Mouse (Mus musculus) brain, embryonic 18.5 days (tissue): ENCODE results near the gene Fam83g.

Experiments used
- DNase-seq: peaks from one replicate; pipeline ENCODE4 v3.0.0-alpha.2; 2012; ENCODE audit warnings: low read depth, low spot score

Fam83g gene

GRCm38 (mm10) chr11:61674151-61674838, 9.6 kb upstream of the Fam83g start:
- DNase-seq: no peak

- no peak for DNase-seq
Observed at GRCm38 (mm10) chr11:61674839-61675159, 9.1 kb upstream of the Fam83g start.

GRCm38 (mm10) chr11:61675332-61675731, 8.6 kb upstream of the Fam83g start:
- DNase-seq: no peak

GRCm38 (mm10) chr11:61676216-61676854, 7.6 kb upstream of the Fam83g start:
- DNase-seq: no peak

GRCm38 (mm10) chr11:61677709-61678108, 6.2 kb upstream of the Fam83g start:
- DNase-seq: no peak

GRCm38 (mm10) chr11:61679091-61679866, 4.6 kb upstream of the Fam83g start:
- DNase-seq: no peak

GRCm38 (mm10) chr11:61685119-61685725, 1.3 kb downstream of the Fam83g start:
- DNase-seq: no peak

GRCm38 (mm10) chr11:61686141-61686540, 2.2 kb downstream of the Fam83g start:
- DNase-seq: no peak

GRCm38 (mm10) chr11:61686906-61687453, 3.1 kb downstream of the Fam83g start:
- no peak for DNase-seq

GRCm38 (mm10) chr11:61687595-61687994, 3.7 kb downstream of the Fam83g start:
- no peak for DNase-seq

- DNase-seq: no peak
Observed at GRCm38 (mm10) chr11:61692996-61693395, 9.1 kb downstream of the Fam83g start.

GRCm38 (mm10) chr11:61698852-61699251, 15.0 kb downstream of the Fam83g start:
- DNase-seq: no peak

GRCm38 (mm10) chr11:61699460-61699859, 15.6 kb downstream of the Fam83g start:
- no peak for DNase-seq

- no peak for DNase-seq
Observed at GRCm38 (mm10) chr11:61699933-61700332, 16.0 kb downstream of the Fam83g start.

- no peak for DNase-seq
Observed at GRCm38 (mm10) chr11:61701696-61702095, 17.8 kb downstream of the Fam83g start.

GRCm38 (mm10) chr11:61702494-61702893, 18.6 kb downstream of the Fam83g start:
- no peak for DNase-seq

- no peak for DNase-seq
Observed at GRCm38 (mm10) chr11:61705581-61705980, 21.7 kb downstream of the Fam83g start.

- DNase-seq: no peak
Observed at GRCm38 (mm10) chr11:61706232-61706631, 22.3 kb downstream of the Fam83g start.

GRCm38 (mm10) chr11:61708928-61709327, 25.0 kb downstream of the Fam83g start:
- no peak for DNase-seq

- DNase-seq: no peak
Observed at GRCm38 (mm10) chr11:61713157-61713855, 29.4 kb downstream of the Fam83g start.

- DNase-seq: peak; percentile 56
Observed at GRCm38 (mm10) chr11:61714346-61715117, 30.6 kb downstream of the Fam83g start.
